Mouse (Mus musculus) ES-Bruce4 (cell line): ENCODE measurements around the gene Olfr724. TPM values are rescaled to one million over a fixed set of nuclear protein-coding genes. Genes with fewer than 3 reads are reported as not detected.
"Not testable (repeated sequence)": the region's sequence is repeated elsewhere in the genome, so short reads cannot be mapped to it uniquely, and the experiment has no call there.

ENCODE experiments used
- H3K27ac ChIP-seq: 2 replicates; pipeline ENCODE4 v1.5.1; 2012; ENCODE audit warnings: low read length, inconsistent platforms; ENCODE audit not compliant: insufficient read depth
- H3K27me3 ChIP-seq: 2 replicates; pipeline ENCODE4 v1.6.1; 2012; ENCODE audit warnings: mild to moderate bottlenecking, low read length, inconsistent platforms; ENCODE audit not compliant: control insufficient read depth, poor library complexity, insufficient read depth, severe bottlenecking
- H3K36me3 ChIP-seq: 2 replicates; pipeline ENCODE4 v1.6.1; 2012; ENCODE audit warnings: inconsistent platforms, mild to moderate bottlenecking, low read length, moderate library complexity; ENCODE audit not compliant: control insufficient read depth, poor library complexity, insufficient read depth, severe bottlenecking
- H3K4me1 ChIP-seq: one replicate; pipeline ENCODE4 v1.8.1; 2011; ENCODE audit warnings: low read length; ENCODE audit not compliant: control insufficient read depth, insufficient read depth
- H3K4me3 ChIP-seq: 2 replicates; pipeline ENCODE4 v1.5.1; 2011; ENCODE audit warnings: low read depth, mild to moderate bottlenecking, low read length
- H3K9ac ChIP-seq: 2 replicates; pipeline ENCODE4 v1.6.1; 2012; ENCODE audit warnings: low read depth, mild to moderate bottlenecking, inconsistent platforms; ENCODE audit not compliant: poor library complexity, severe bottlenecking
- H3K9me3 ChIP-seq: replicated peaks from 2 replicates; pipeline ENCODE4 v1.6.1; 2012; ENCODE audit warnings: mild to moderate bottlenecking, low read length, inconsistent platforms; ENCODE audit not compliant: control insufficient read depth, poor library complexity, insufficient read depth, severe bottlenecking
- CTCF ChIP-seq: IDR thresholded peaks from one replicate; pipeline ENCODE4 v1.8.1; 2011; ENCODE audit warnings: low read depth, low read length
- EP300 ChIP-seq: IDR thresholded peaks from 2 replicates; pipeline ENCODE4 v1.6.1; 2011; ENCODE audit warnings: low read depth, low read length; ENCODE audit not compliant: insufficient read depth
- POLR2A ChIP-seq: IDR thresholded peaks from one replicate; pipeline ENCODE4 v1.8.1; 2011; ENCODE audit warnings: low read length; ENCODE audit not compliant: insufficient read depth
- polyA plus RNA-seq: library from polyadenylated mRNA; stranded (reverse); fragments of >200 nt; gene quantifications from 2 replicates; pipeline ENCODE4 v1.2.4, GENCODE M21; 2011; ENCODE audit warnings: low read depth; ENCODE audit not compliant: missing spikeins, insufficient read depth, insufficient read length

Gene Olfr724
- polyA plus RNA-seq: not detected in 2 replicates

- not testable (repeated sequence) for H3K4me3 ChIP-seq, H3K27ac ChIP-seq, H3K9me3 ChIP-seq, H3K27me3 ChIP-seq, H3K4me1 ChIP-seq, H3K36me3 ChIP-seq, H3K9ac ChIP-seq
Observed at GRCm38 (mm10) chr14:49963174-49963573, at the start of gene Olfr724. Gene Olfr724, minus strand, starts transcription at chr14:49963274.

- Histone ChIP-seq H3K9ac (no peak overlapping the region), H3K36me3 (no peaks in the 10 kb centered on the region), H3K4me3 (no peak overlapping the region), H3K4me1 (no peaks in the 10 kb centered on the region), H3K9me3 (peaks cover 7% of the 10 kb centered on the region), H3K27me3 (no peaks in the 10 kb centered on the region), H3K27ac (no peak overlapping the region)
- TF ChIP-seq EP300 (no peak), POLR2A (no peak), CTCF (no peak)
Observed at GRCm38 (mm10) chr14:49955890-49956289, 7.2 kb downstream of the Olfr724 start.

GRCm38 (mm10) chr14:49931687-49932086 lies 31.4 kb downstream of the Olfr724 start, which contains the start of gene Olfr723:
Gene Olfr723, minus strand, starts transcription at chr14:49931787.
- not testable (repeated sequence) for H3K9ac ChIP-seq, H3K4me3 ChIP-seq, H3K27me3 ChIP-seq, H3K36me3 ChIP-seq, H3K9me3 ChIP-seq, H3K4me1 ChIP-seq, H3K27ac ChIP-seq

Other genes with a start within 250 kb of the Olfr724 start
- 17.0 and 17.9 TPM in 2 replicates for gene Armh4, start 179.9 kb downstream of the Olfr724 start, polyA plus RNA-seq
- not detected in 2 replicates for gene Olfr722, start 61.3 kb downstream of the Olfr724 start, polyA plus RNA-seq
- gene Olfr723, start 31.5 kb downstream of the Olfr724 start, polyA plus RNA-seq: not detected in 2 replicates
- gene Olfr725, start 77.1 kb upstream of the Olfr724 start, polyA plus RNA-seq: not detected in 2 replicates
- gene Olfr726, start 127.7 kb upstream of the Olfr724 start, polyA plus RNA-seq: not detected in 2 replicates
- not detected in 2 replicates for gene Olfr727, start 159.9 kb upstream of the Olfr724 start, polyA plus RNA-seq
- not detected in 2 replicates for gene Olfr728, start 179.4 kb upstream of the Olfr724 start, polyA plus RNA-seq
- gene Olfr729, start 189.6 kb upstream of the Olfr724 start, polyA plus RNA-seq: 0.13 TPM in 1 of 2 replicates, not detected in the other
- gene Olfr730, start 224.9 kb upstream of the Olfr724 start, polyA plus RNA-seq: not detected in 2 replicates